Comparison of ENCODE assay signal across 11 mouse cellular contexts in genomic region chr3:144586731-144587130, GRCm38 (mm10). TPM values are rescaled to one million over a fixed set of nuclear protein-coding genes. Genes with fewer than 3 reads are reported as not detected.
DNase-seq lines count a peak whose midpoint lies in the region; ATAC-seq and TF ChIP-seq lines count a peak whose summit lies in the region.
"Had no signal": no experiment of that assay in that cellular context is flagged by ENCODE, and none has a peak within 500 bp of the region (broad histone marks: within the 10 kb centered on the region; RNA-seq: fewer than 3 reads in every experiment).

No protein-coding gene starts in this region.

- no peak overlapping the region for H3K4me2 ChIP-seq in lung, embryonic 15.5 days
- no peak overlapping the region for H3K4me2 ChIP-seq in heart, postnatal 0 days (ENCODE audit: low read depth, low read length)
- H3K4me2 ChIP-seq in stomach, embryonic 16.5 days (ENCODE audit: low read depth, low read length) = no peak overlapping the region

- no peak overlapping the region for H3K9ac ChIP-seq in lung, embryonic 15.5 days
- no peak overlapping the region for H3K9ac ChIP-seq in heart, postnatal 0 days (replicated peaks; ENCODE audit: low read depth, low read length)
- no peak overlapping the region for H3K9ac ChIP-seq in stomach, embryonic 16.5 days (ENCODE audit: low read length)

- peak; percentile 21 to 38 for DNase-seq in heart, adult 18-20 months
- DNase-seq in heart, postnatal 25 days (ENCODE audit: low spot score) = no peak
- DNase-seq in lung, adult 2 months = no peak
- DNase-seq in heart, postnatal 0 days (ENCODE audit: low spot score) = no peak
- DNase-seq in adrenal gland, adult 2 months = no peak
- no peak for DNase-seq in retina, postnatal 1 day
- DNase-seq: adrenal gland, postnatal 25 days; cerebellum, adult 9-10 months; gastrocnemius, postnatal 10 days had no signal

- H3K27ac ChIP-seq in lung, embryonic 15.5 days = 0 out of 2 replicates have a peak overlapping the region, but pooled peaks have one; percentile 17
- H3K27ac ChIP-seq in heart, postnatal 0 days (ENCODE audit: low read depth) = peak overlapping the region; percentile 21
- peak overlapping the region; percentile 30; the same call in 1 of the 2 replicates for H3K27ac ChIP-seq in stomach, embryonic 16.5 days (ENCODE audit: low read length)

- no peaks in the 10 kb centered on the region for H3K9me3 ChIP-seq in lung, embryonic 15.5 days
- no peaks in the 10 kb centered on the region for H3K9me3 ChIP-seq in heart, postnatal 0 days (replicated peaks; ENCODE audit: control insufficient read depth, low read length)
- H3K9me3 ChIP-seq in stomach, embryonic 16.5 days (replicated peaks; ENCODE audit: control insufficient read depth, low read length) = no peaks in the 10 kb centered on the region

- no peak overlapping the region for H3K4me3 ChIP-seq in lung, embryonic 15.5 days
- H3K4me3 ChIP-seq in lung, adult 2 months (replicated peaks; ENCODE audit: extremely low read depth, low read depth, low read length) = no peak overlapping the region
- H3K4me3 ChIP-seq in heart, postnatal 0 days (ENCODE audit: low read depth, low read length) = no peak overlapping the region
- no peak overlapping the region for H3K4me3 ChIP-seq in stomach, embryonic 16.5 days (replicated peaks; ENCODE audit: low read length)

- TF ChIP-seq EP300 in heart, postnatal 0 days (IDR thresholded peaks at IDR 0.05; ENCODE audit: low read depth) = no peak

- 71% methylated on average over 7 of the region's 7 CpGs for WGBS in lung, embryonic 15.5 days
- 63% methylated on average over 7 of the region's 7 CpGs for WGBS in lung, adult 2 months
- WGBS in heart, postnatal 0 days = 73% methylated on average over 7 of the region's 7 CpGs
- WGBS in stomach, embryonic 16.5 days = 66% methylated on average over 7 of the region's 7 CpGs

- no peak for TF ChIP-seq CTCF in lung, adult 2 months (IDR thresholded peaks at IDR 0.05; ENCODE audit: insufficient read depth, low read length)
- no peak for TF ChIP-seq CTCF in heart, postnatal 0 days (IDR thresholded peaks at IDR 0.05; ENCODE audit: low read depth)

- peaks cover 24% of the 10 kb centered on the region; the same call in 1 of the 2 replicates for H3K4me1 ChIP-seq in lung, embryonic 15.5 days
- H3K4me1 ChIP-seq in lung, adult 2 months (ENCODE audit: control insufficient read depth, insufficient read depth, low read length) = peaks cover 24% of the 10 kb centered on the region
- H3K4me1 ChIP-seq in heart, postnatal 0 days (ENCODE audit: control insufficient read depth, insufficient read depth) = peaks cover 29% of the 10 kb centered on the region
- H3K4me1 ChIP-seq in stomach, embryonic 16.5 days (ENCODE audit: control insufficient read depth, insufficient read depth, low read length) = peaks cover 18% of the 10 kb centered on the region

- intact Hi-C loops in heart, postnatal 25 days (cut with DNase I) = no loop called here

- ATAC-seq in lung, embryonic 15.5 days (ENCODE audit: borderline replicate concordance, extremely low read depth, low FRiP score, low TSS enrichment) = no peak
- no peak for ATAC-seq in heart, postnatal 0 days (ENCODE audit: insufficient read depth, low read depth)
- no peak for ATAC-seq in stomach, embryonic 16.5 days (ENCODE audit: insufficient read depth, low FRiP score)

- no peaks in the 10 kb centered on the region for H3K27me3 ChIP-seq in lung, embryonic 15.5 days
- no peaks in the 10 kb centered on the region for H3K27me3 ChIP-seq in heart, postnatal 0 days (ENCODE audit: control insufficient read depth, insufficient read depth, low read length)
- H3K27me3 ChIP-seq in stomach, embryonic 16.5 days (ENCODE audit: control insufficient read depth, insufficient read depth, low read length) = no peaks in the 10 kb centered on the region

- peaks cover 26% of the 10 kb centered on the region for H3K36me3 ChIP-seq in lung, embryonic 15.5 days
- H3K36me3 ChIP-seq in heart, postnatal 0 days (replicated peaks; ENCODE audit: control insufficient read depth, insufficient read depth, low read length) = peaks cover 9% of the 10 kb centered on the region; the same call in 1 of the 2 replicates
- H3K36me3 ChIP-seq in stomach, embryonic 16.5 days (ENCODE audit: control insufficient read depth, insufficient read depth, low read length) = 0 out of 2 replicates have a peak, but pooled peaks cover 3% of the 10 kb centered on the region

- no peak for TF ChIP-seq POLR2A in lung, adult 2 months (IDR thresholded peaks at IDR 0.05; ENCODE audit: borderline replicate concordance, extremely low read depth, low read depth, low read length)

RNA-seq across cellular contexts. Expression of gene Selenof, which starts 16.6 kb away (rescaled TPM):
- 100 to 1,000 TPM; 136 to 148 TPM for total RNA-seq in heart, adult 18-20 months (2021)
- 100 to 1,000 TPM; 141 to 147 TPM for total RNA-seq in heart, postnatal 25 days (2021)
- polyA plus RNA-seq in lung, embryonic 15.5 days (2015; fragmentation: Nextera tagmentation; extraction: Ambion mirVana) = 713 and 738 TPM in 2 replicates
- 228 and 245 TPM in 2 replicates for polyA plus RNA-seq in lung, adult 2 months (2012; rRNA removed)
- total RNA-seq in heart, postnatal 0 days (2014; rRNA removed; ENCODE audit: low replicate concordance) = 245 and 260 TPM in 2 replicates
- polyA plus RNA-seq in heart, postnatal 0 days (2015; fragmentation: Nextera tagmentation; extraction: Ambion mirVana) = 416 and 439 TPM in 2 replicates
- 610 and 622 TPM in 2 replicates for polyA plus RNA-seq in stomach, embryonic 16.5 days (2015; fragmentation: Nextera tagmentation; extraction: Ambion mirVana)
- 100 to 1,000 TPM; 353 to 369 TPM for total RNA-seq in adrenal gland, adult 2 months (2021)
- polyA plus RNA-seq in adrenal gland, adult 2 months (2012; rRNA removed) = 125 and 154 TPM in 2 replicates

RNA-seq across cellular contexts. Expression of gene Hs2st1, which starts 16.8 kb away (rescaled TPM):
- total RNA-seq in heart, adult 18-20 months (2021) = 1 to 10 TPM; 7.6 to 8.4 TPM
- 10 to 100 TPM in 1 of 2 experiments, 1 to 10 TPM in 1; 9.8 to 10.3 TPM for total RNA-seq in heart, postnatal 25 days (2021)
- 10.8 and 11.7 TPM in 2 replicates for polyA plus RNA-seq in lung, embryonic 15.5 days (2015; fragmentation: Nextera tagmentation; extraction: Ambion mirVana)
- polyA plus RNA-seq in lung, adult 2 months (2012; rRNA removed) = 26.2 and 28.4 TPM in 2 replicates
- total RNA-seq in heart, postnatal 0 days (2014; rRNA removed; ENCODE audit: low replicate concordance) = 9.0 and 16.1 TPM in 2 replicates
- polyA plus RNA-seq in heart, postnatal 0 days (2015; fragmentation: Nextera tagmentation; extraction: Ambion mirVana) = 3.3 and 3.5 TPM in 2 replicates
- polyA plus RNA-seq in stomach, embryonic 16.5 days (2015; fragmentation: Nextera tagmentation; extraction: Ambion mirVana) = 8.2 and 10.5 TPM in 2 replicates
- total RNA-seq in adrenal gland, adult 2 months (2021) = 10 to 100 TPM; 18.9 to 20.1 TPM
- polyA plus RNA-seq in adrenal gland, adult 2 months (2012; rRNA removed) = 2.7 and 2.8 TPM in 2 replicates

Comparison
In these comparisons a context has a peak if more than half of its experiments do, and no peak if none do; other contexts are left out.
1. DNase-seq: peak in heart, adult 18-20 months (2 of 2); none in heart, postnatal 25 days (single experiment), lung, adult 2 months (single experiment), heart, postnatal 0 days (single experiment), adrenal gland, adult 2 months (single experiment) and retina, postnatal 1 day (single experiment).
2. Peak in every context shown above with its lines, with median percentiles within 50 percentile points of each other: H3K27ac ChIP-seq.